Mouse (Mus musculus) frontal cortex, postnatal 14 days (tissue): ENCODE measurements around the gene Bhmt2.

ENCODE experiments used
- DNase-seq, 2 experiments: peaks; one replicate each; pipeline ENCODE4 v3.0.0; 2022; ENCODE audit warnings: low spot score in 2 of 2

Bhmt2 gene

GRCm38 (mm10) chr13:93674131-93674561 lies at the start of gene Bhmt2, which contains the start of gene Dmgdh:
TSS of gene Bhmt2 (minus strand) at chr13:93674302.
TSS of gene Dmgdh (plus strand) at chr13:93674433.
- DNase-seq, result no peak

GRCm38 (mm10) chr13:93723455-93723854 lies 49.4 kb upstream of the Bhmt2 start:
- no peak for DNase-seq

- no peak for DNase-seq
Measured at GRCm38 (mm10) chr13:93721916-93722315, 47.8 kb upstream of the Bhmt2 start.

GRCm38 (mm10) chr13:93718948-93719347 lies 44.8 kb upstream of the Bhmt2 start:
- DNase-seq, result peak in 1 of 2 experiments; percentile 50

GRCm38 (mm10) chr13:93717113-93717512 lies 43.0 kb upstream of the Bhmt2 start:
- no peak for DNase-seq

GRCm38 (mm10) chr13:93713826-93714225 lies 39.7 kb upstream of the Bhmt2 start:
- DNase-seq, result no peak

GRCm38 (mm10) chr13:93712362-93712761 lies 38.3 kb upstream of the Bhmt2 start:
- no peak for DNase-seq

GRCm38 (mm10) chr13:93711226-93711625 lies 37.1 kb upstream of the Bhmt2 start:
- no peak for DNase-seq

GRCm38 (mm10) chr13:93710325-93710724 lies 36.2 kb upstream of the Bhmt2 start:
- no peak for DNase-seq

- DNase-seq, result no peak
Measured at GRCm38 (mm10) chr13:93707271-93707670, 33.2 kb upstream of the Bhmt2 start.

- DNase-seq, result no peak
Measured at GRCm38 (mm10) chr13:93705697-93706096, 31.6 kb upstream of the Bhmt2 start.

- no peak for DNase-seq
Measured at GRCm38 (mm10) chr13:93698866-93699265, 24.8 kb upstream of the Bhmt2 start.

- DNase-seq, result no peak
Measured at GRCm38 (mm10) chr13:93690821-93691220, 16.7 kb upstream of the Bhmt2 start.

GRCm38 (mm10) chr13:93689566-93689965 lies 15.5 kb upstream of the Bhmt2 start:
- DNase-seq, result no peak

- DNase-seq, result no peak
Measured at GRCm38 (mm10) chr13:93687321-93687720, 13.2 kb upstream of the Bhmt2 start.

GRCm38 (mm10) chr13:93685226-93685625 lies 11.1 kb upstream of the Bhmt2 start:
- DNase-seq, result no peak

GRCm38 (mm10) chr13:93683336-93683735 lies 9.2 kb upstream of the Bhmt2 start:
- DNase-seq, result no peak

GRCm38 (mm10) chr13:93676864-93677263 lies 2.8 kb upstream of the Bhmt2 start:
- no peak for DNase-seq

GRCm38 (mm10) chr13:93673296-93673695 lies 806 bp downstream of the Bhmt2 start:
- no peak for DNase-seq

GRCm38 (mm10) chr13:93672371-93672770 lies 1.7 kb downstream of the Bhmt2 start:
- no peak for DNase-seq

GRCm38 (mm10) chr13:93667586-93667985 lies 6.5 kb downstream of the Bhmt2 start:
- DNase-seq, result no peak

- DNase-seq, result no peak
Measured at GRCm38 (mm10) chr13:93657941-93658340, 16.2 kb downstream of the Bhmt2 start.

- DNase-seq, result no peak
Measured at GRCm38 (mm10) chr13:93653382-93653781, 20.7 kb downstream of the Bhmt2 start.

- no peak for DNase-seq
Measured at GRCm38 (mm10) chr13:93648387-93649130, 25.5 kb downstream of the Bhmt2 start.
